Mouse (Mus musculus): ENCODE measurements around the gene Gm10226. TPM values are rescaled to one million over a fixed set of nuclear protein-coding genes. Genes with fewer than 3 reads are reported as not detected.

The Gm10226 gene
- polyA plus RNA-seq (2015; fragmentation: Illumina TruSeq; extraction: RNeasy Lipid Tissue Mini Kit (QIAGEN cat#74804); ENCODE audit: insufficient read depth, low read depth, low replicate concordance), result not detected

DNA sequence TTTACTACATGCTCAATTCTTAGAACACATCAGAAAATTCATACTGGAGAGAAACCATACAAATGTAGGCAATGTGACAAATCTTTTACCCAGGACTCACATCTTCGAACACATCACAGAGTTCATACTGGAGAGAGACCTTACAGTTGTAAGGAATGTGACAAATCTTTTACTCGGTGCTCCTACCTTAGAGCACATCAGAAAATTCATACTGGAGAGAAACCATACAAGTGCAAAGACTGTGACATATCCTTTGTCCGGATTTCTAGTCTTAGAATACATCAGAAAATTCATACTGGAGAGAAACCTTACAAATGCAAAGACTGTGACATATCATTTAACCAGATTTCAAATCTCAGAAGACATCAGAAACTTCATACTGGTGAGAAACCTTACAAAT, at the start of gene Gm10226:
Gene Gm10226, plus strand, starts transcription at position 301 of the 400 bp plus-strand sequence.

DNA sequence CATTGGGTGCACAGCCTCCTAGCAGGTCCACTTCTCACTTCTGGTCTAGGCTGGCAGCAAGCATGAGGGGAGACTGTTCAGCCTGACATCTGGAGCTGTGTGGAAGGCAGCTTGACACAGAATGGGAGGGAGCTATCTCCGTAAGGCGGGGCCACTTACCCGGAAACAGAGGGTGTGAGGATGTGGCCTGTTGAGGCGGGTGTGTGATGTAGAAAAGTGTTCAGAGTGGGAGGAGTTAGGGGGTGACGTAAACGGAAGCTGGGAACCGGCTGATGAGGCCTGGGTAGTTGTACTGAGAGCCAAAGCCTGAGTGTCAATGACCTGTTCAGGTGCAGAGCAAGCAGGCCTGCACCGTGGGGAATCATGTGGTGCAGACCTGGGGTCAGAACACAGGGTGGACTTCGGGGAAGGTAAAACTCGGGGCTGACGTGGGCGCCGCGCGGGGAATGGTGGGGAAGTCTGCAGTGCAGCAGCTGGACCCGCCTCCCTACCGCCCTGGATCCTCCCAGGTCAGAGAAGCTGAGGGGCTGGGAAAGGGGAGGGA, 41.2 kb upstream of the Gm10226 start, which contains the start of gene Zfp983:
Gene Zfp983, plus strand, starts transcription at position 261 of the 544 bp plus-strand sequence.

DNA sequence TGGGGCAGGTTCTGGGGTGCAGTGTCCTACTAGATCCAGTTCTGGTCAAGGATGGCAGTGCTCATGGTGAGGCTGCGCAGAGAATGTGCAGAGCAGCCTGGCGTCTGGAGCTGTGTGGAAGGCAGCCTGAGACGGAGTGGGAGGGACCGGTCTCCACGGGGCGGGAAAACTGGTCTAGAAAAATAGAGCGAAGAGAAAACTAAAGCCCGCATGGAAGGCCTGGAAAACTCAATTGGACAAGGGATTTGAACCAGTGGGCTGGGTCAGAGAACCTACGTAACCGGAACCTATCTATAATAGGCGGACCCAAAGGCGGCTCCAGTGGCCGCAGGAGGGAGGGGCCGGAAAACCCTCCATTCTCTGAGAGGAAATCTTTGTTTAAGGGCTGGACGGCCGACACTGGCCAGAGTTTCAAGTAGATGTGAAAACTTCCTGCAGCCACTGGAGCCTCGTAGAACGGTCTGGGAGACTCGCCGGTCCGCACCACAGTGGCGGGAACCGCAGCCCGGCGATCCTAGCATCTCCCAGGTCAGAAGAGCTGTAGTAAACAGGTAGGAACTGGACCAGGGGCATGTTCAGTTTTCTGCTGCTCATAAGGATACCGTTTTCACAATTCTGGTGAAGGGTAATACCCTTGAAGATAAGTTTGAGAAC, 15.8 kb downstream of the Gm10226 start, which contains the start of gene Zfp760:
Gene Zfp760, plus strand, starts transcription at position 399 of the 654 bp plus-strand sequence.

DNA sequence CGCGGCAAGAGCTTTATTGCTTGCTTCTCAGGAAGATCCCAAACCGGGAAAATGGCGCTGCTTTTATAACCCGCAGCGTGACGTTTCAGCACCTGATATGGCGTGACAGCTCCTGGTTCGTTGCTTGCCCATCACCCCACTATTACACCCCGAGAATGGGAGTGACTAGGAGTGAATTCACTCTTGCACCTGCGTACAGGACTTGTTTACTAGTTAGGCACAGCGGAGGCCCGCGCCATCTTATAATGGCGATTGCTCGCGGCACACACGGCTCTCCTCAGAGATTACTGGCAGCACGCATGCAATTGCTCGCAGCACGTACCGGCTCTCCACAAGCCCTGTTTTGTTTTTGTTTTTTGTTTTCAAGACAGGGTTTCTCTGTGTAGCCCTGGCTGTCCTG, 38.8 kb downstream of the Gm10226 start, which contains the start of gene Zfp229:
Gene Zfp229, plus strand, starts transcription at position 301 of the 400 bp plus-strand sequence.

Other genes with a start within 250 kb of the Gm10226 start
- 2.3 TPM for gene Zfp51, start 241.5 kb upstream of the Gm10226 start, polyA plus RNA-seq (2015; fragmentation: Illumina TruSeq; extraction: RNeasy Lipid Tissue Mini Kit (QIAGEN cat#74804); ENCODE audit: insufficient read depth, low read depth, low replicate concordance)
- gene Zfp53, start 202.9 kb upstream of the Gm10226 start, polyA plus RNA-seq (2015; fragmentation: Illumina TruSeq; extraction: RNeasy Lipid Tissue Mini Kit (QIAGEN cat#74804); ENCODE audit: insufficient read depth, low read depth, low replicate concordance), result 1.6 TPM
- gene Zfp52, start 156.3 kb upstream of the Gm10226 start, polyA plus RNA-seq (2015; fragmentation: Illumina TruSeq; extraction: RNeasy Lipid Tissue Mini Kit (QIAGEN cat#74804); ENCODE audit: insufficient read depth, low read depth, low replicate concordance), result 1.8 TPM
- gene Zfp948, start 124.9 kb upstream of the Gm10226 start, polyA plus RNA-seq (2015; fragmentation: Illumina TruSeq; extraction: RNeasy Lipid Tissue Mini Kit (QIAGEN cat#74804); ENCODE audit: insufficient read depth, low read depth, low replicate concordance), result 2.9 TPM
- gene Zfp983, start 41.2 kb upstream of the Gm10226 start, polyA plus RNA-seq (2015; fragmentation: Illumina TruSeq; extraction: RNeasy Lipid Tissue Mini Kit (QIAGEN cat#74804); ENCODE audit: insufficient read depth, low read depth, low replicate concordance), result 2.3 TPM
- gene Zfp760, start 15.9 kb downstream of the Gm10226 start, polyA plus RNA-seq (2015; fragmentation: Illumina TruSeq; extraction: RNeasy Lipid Tissue Mini Kit (QIAGEN cat#74804); ENCODE audit: insufficient read depth, low read depth, low replicate concordance), result 1.9 TPM
- gene Zfp229, start 38.9 kb downstream of the Gm10226 start, polyA plus RNA-seq (2015; fragmentation: Illumina TruSeq; extraction: RNeasy Lipid Tissue Mini Kit (QIAGEN cat#74804); ENCODE audit: insufficient read depth, low read depth, low replicate concordance), result 0.90 TPM
- 0.70 TPM for gene Zfp820, start 153.9 kb downstream of the Gm10226 start, polyA plus RNA-seq (2015; fragmentation: Illumina TruSeq; extraction: RNeasy Lipid Tissue Mini Kit (QIAGEN cat#74804); ENCODE audit: insufficient read depth, low read depth, low replicate concordance)
- gene Zfp995, start 218.1 kb downstream of the Gm10226 start, polyA plus RNA-seq (2015; fragmentation: Illumina TruSeq; extraction: RNeasy Lipid Tissue Mini Kit (QIAGEN cat#74804); ENCODE audit: insufficient read depth, low read depth, low replicate concordance), result 1.3 TPM

All from pancreas, adult 10 weeks (tissue).